Mouse (Mus musculus): ENCODE measurements around the gene Hist1h2ah.

- TF ChIP-seq NRF1 (IDR thresholded peaks at IDR 0.05; ENCODE audit: low read depth, low read length) (no peak), TBP (conservative IDR thresholded peaks at IDR 0.05; ENCODE audit: low read depth, low read length) (no peak), EP300 (IDR thresholded peaks at IDR 0.05; ENCODE audit: low read length) (no peak), HCFC1 (IDR thresholded peaks at IDR 0.05; ENCODE audit: low read depth, low read length) (no peak), ETS1 (conservative IDR thresholded peaks at IDR 0.05; ENCODE audit: low read depth, low read length) (no peak), CTCF (conservative IDR thresholded peaks at IDR 0.05 in 1 of 2, IDR thresholded peaks at IDR 0.05 in 1 of 2; ENCODE audit: low read depth in 2 of 2, low read length in 2 of 2) (no peak), USF2 (conservative IDR thresholded peaks at IDR 0.05; ENCODE audit: low read depth, low read length) (no peak), CHD2 (IDR thresholded peaks at IDR 0.05; ENCODE audit: low read length) (no peak), MAFK (IDR thresholded peaks at IDR 0.05; ENCODE audit: insufficient replicate concordance, low read length) (no peak), KAT2A (IDR thresholded peaks at IDR 0.05; ENCODE audit: insufficient replicate concordance, low read length) (no peak)
Measured at GRCm38 (mm10) chr13:22007872-22008271, 27.5 kb downstream of the Hist1h2ah start.
